8 mouse cellular contexts compared by ENCODE assay signal in genomic region chr12:103348506-103348905, GRCm38 (mm10). TPM values are rescaled to one million over a fixed set of nuclear protein-coding genes. Genes with fewer than 3 reads are reported as not detected.
DNase-seq lines count a peak whose midpoint lies in the region; ATAC-seq lines count a peak whose summit lies in the region.

No protein-coding gene starts in this region.

- peak; percentile 68; the same call in 1 of the 2 replicates for ATAC-seq in frontal cortex, adult (ENCODE audit: low TSS enrichment)
- peak; percentile 79 for ATAC-seq in megakaryocyte-erythroid progenitor cell, adult 5-6 weeks (replicated peaks; ENCODE audit: low FRiP score, low TSS enrichment, poor library complexity, severe bottlenecking)

- DNase-seq in T-cell, adult 2 months (ENCODE audit: low spot score), result peak; percentile 72
- DNase-seq in cerebellum, adult 18-20 months, result peak; percentile 77 to 82
- DNase-seq in induced T-regulatory cell, adult 2 months (ENCODE audit: low read depth), result peak; percentile 95
- DNase-seq in left cerebral cortex, adult 11 months (ENCODE audit: low spot score), result peak; percentile 69
- peak; percentile 89 for DNase-seq in right cerebral cortex, postnatal 4 days
- DNase-seq in urinary bladder, postnatal 4 days (ENCODE audit: low spot score in 2 of 2), result peak; percentile 66 to 86

RNA-seq across cellular contexts. Expression of gene Asb2, which starts 7.3 kb away (rescaled TPM):
- total RNA-seq in megakaryocyte-erythroid progenitor cell, adult 5-6 weeks (2014; fragmentation: Nextera tagmentation), result 3.5 TPM in 1 of 2 replicates, not detected in the other
- 0.38 TPM in 1 of 2 replicates, not detected in the other for total RNA-seq in megakaryocyte-erythroid progenitor cell, adult 5-6 weeks (2017)

RNA-seq across cellular contexts. Expression of gene Fam181a, which starts 37.7 kb away (rescaled TPM):
- not detected in 2 replicates for total RNA-seq in megakaryocyte-erythroid progenitor cell, adult 5-6 weeks (2014; fragmentation: Nextera tagmentation)
- not detected in 2 replicates for total RNA-seq in megakaryocyte-erythroid progenitor cell, adult 5-6 weeks (2017)

RNA-seq across cellular contexts. Expression of gene Otub2, which starts 40.0 kb away (rescaled TPM):
- total RNA-seq in megakaryocyte-erythroid progenitor cell, adult 5-6 weeks (2014; fragmentation: Nextera tagmentation), result 10.4 and 11.9 TPM in 2 replicates
- total RNA-seq in megakaryocyte-erythroid progenitor cell, adult 5-6 weeks (2017), result 3.0 and 7.1 TPM in 2 replicates

RNA-seq across cellular contexts. Expression of gene 9330161L09Rik, which starts 59.1 kb away (rescaled TPM):
- total RNA-seq in megakaryocyte-erythroid progenitor cell, adult 5-6 weeks (2014; fragmentation: Nextera tagmentation), result 2.7 and 3.8 TPM in 2 replicates
- 0.94 and 2.7 TPM in 2 replicates for total RNA-seq in megakaryocyte-erythroid progenitor cell, adult 5-6 weeks (2017)

Comparison
In these comparisons a context has a peak if more than half of its experiments do, and no peak if none do; other contexts are left out.
1. Peak in every context shown above with its lines: DNase-seq and ATAC-seq.